Mouse (Mus musculus): ENCODE measurements around the gene Nxph4. TPM values are rescaled to one million over a fixed set of nuclear protein-coding genes. Genes with fewer than 3 reads are reported as not detected.
A peak's percentile ranks its signal among the peaks of the same experiment; 100 is the strongest.

Gene Nxph4
- polyA plus RNA-seq, 1 experiment from 2014 or later = 0.81 TPM

- H3K4me1 ChIP-seq (ENCODE audit: control insufficient read depth in 2 of 2, insufficient read depth in 2 of 2, low read length in 2 of 2) = peaks cover 39 to 48% of the 10 kb centered on the region in 2 experiments
These were observed 18.9 kb downstream of the Nxph4 start for GRCm38 (mm10) chr10:127515271-127515982.

GRCm38 (mm10) chr10:127514764-127515163 is 19.6 kb downstream of the Nxph4 start, which contains the start of gene Ndufa4l2:
Ndufa4l2 (plus strand) TSS chr10:127514967.
- Histone ChIP-seq H3K27me3 (ENCODE audit: control insufficient read depth, insufficient read depth, low read length) (peaks cover 60% of the 10 kb centered on the region), H3K27ac (replicated peaks in 1 of 2; ENCODE audit: control insufficient read depth in 1 of 2, insufficient read depth in 1 of 2, low read depth in 2 of 2, low read length in 2 of 2) (no peak within 1 kb of the TSS), H3K4me2 (ENCODE audit: low read length) (peak within 1 kb of the TSS; percentile 96), H3K36me3 (ENCODE audit: control insufficient read depth, insufficient read depth, low read length) (peaks cover 25% of the 10 kb centered on the region), H3K9me3 (ENCODE audit: control insufficient read depth, low read length) (no peaks in the 10 kb centered on the region), H3K4me1 (ENCODE audit: control insufficient read depth in 2 of 2, insufficient read depth in 2 of 2, low read length in 2 of 2) (peaks cover 39 to 48% of the 10 kb centered on the region in 2 experiments), H3K4me3 (ENCODE audit: control insufficient read depth in 1 of 2, insufficient read depth in 1 of 2, low read depth in 1 of 2, low read length in 2 of 2) (peak within 1 kb of the TSS in 1 of 2 experiments; percentile 17; a peak in 2 of 4 replicates), H3K9ac (ENCODE audit: low read length) (0 out of 2 replicates have a peak within 1 kb of the TSS, but pooled peaks have one; percentile 14)
- WGBS = 20% methylated on average over 6 of the region's 6 CpGs
- ATAC-seq (ENCODE audit: insufficient number of reproducible peaks, insufficient read depth, low FRiP score, low read depth) = no peak

More at GRCm38 (mm10) chr10:127515271-127515982, 18.9 kb downstream of the Nxph4 start:
- H3K9me3 ChIP-seq (ENCODE audit: control insufficient read depth, low read length) = no peaks in the 10 kb centered on the region
- H3K27ac ChIP-seq (replicated peaks in 1 of 2; ENCODE audit: control insufficient read depth in 1 of 2, insufficient read depth in 1 of 2, low read depth in 2 of 2, low read length in 2 of 2) = no peak overlapping the region
- peaks cover 31% of the 10 kb centered on the region for H3K36me3 ChIP-seq (ENCODE audit: control insufficient read depth, insufficient read depth, low read length)
- H3K27me3 ChIP-seq (ENCODE audit: control insufficient read depth, insufficient read depth, low read length) = peaks cover 53% of the 10 kb centered on the region
- H3K4me2 ChIP-seq (ENCODE audit: low read length) = peak overlapping the region; percentile 59
- 32% methylated on average over 9 of the region's 9 CpGs for WGBS
- ATAC-seq (ENCODE audit: insufficient number of reproducible peaks, insufficient read depth, low FRiP score, low read depth) = no peak
- peak overlapping the region in 1 of 2 experiments; percentile 13; a peak in 2 of 4 replicates for H3K4me3 ChIP-seq (ENCODE audit: control insufficient read depth in 1 of 2, insufficient read depth in 1 of 2, low read depth in 1 of 2, low read length in 2 of 2)
- 0 out of 2 replicates have a peak overlapping the region, but pooled peaks have one; percentile 69 for H3K9ac ChIP-seq (ENCODE audit: low read length)

- ATAC-seq (ENCODE audit: insufficient number of reproducible peaks, insufficient read depth, low FRiP score, low read depth) = no peak
- Histone ChIP-seq H3K4me2 (ENCODE audit: low read length) (peak overlapping the region; percentile 96), H3K9me3 (ENCODE audit: control insufficient read depth, low read length) (no peaks in the 10 kb centered on the region), H3K9ac (ENCODE audit: low read length) (no peak overlapping the region), H3K27me3 (ENCODE audit: control insufficient read depth, insufficient read depth, low read length) (peaks cover 65% of the 10 kb centered on the region), H3K4me3 (ENCODE audit: control insufficient read depth in 1 of 2, insufficient read depth in 1 of 2, low read depth in 1 of 2, low read length in 2 of 2) (0 out of 4 replicates have a peak overlapping the region, but pooled peaks of 1 of the 2 experiments have one; percentile 17), H3K27ac (replicated peaks in 1 of 2; ENCODE audit: control insufficient read depth in 1 of 2, insufficient read depth in 1 of 2, low read depth in 2 of 2, low read length in 2 of 2) (no peak overlapping the region), H3K4me1 (ENCODE audit: control insufficient read depth in 2 of 2, insufficient read depth in 2 of 2, low read length in 2 of 2) (peaks cover 39 to 52% of the 10 kb centered on the region in 2 experiments), H3K36me3 (ENCODE audit: control insufficient read depth, insufficient read depth, low read length) (peaks cover 20% of the 10 kb centered on the region)
- 20% methylated on average over 13 of the region's 13 CpGs for WGBS
These were observed 20.2 kb downstream of the Nxph4 start for GRCm38 (mm10) chr10:127514111-127514698.

GRCm38 (mm10) chr10:127513501-127514091 is 20.8 kb downstream of the Nxph4 start:
- H3K4me3 ChIP-seq (ENCODE audit: control insufficient read depth in 1 of 2, insufficient read depth in 1 of 2, low read depth in 1 of 2, low read length in 2 of 2) = peak overlapping the region; percentile 17 to 22; a peak in 3 of 4 replicates
- peaks cover 15% of the 10 kb centered on the region for H3K36me3 ChIP-seq (ENCODE audit: control insufficient read depth, insufficient read depth, low read length)
- H3K9ac ChIP-seq (ENCODE audit: low read length) = peak overlapping the region; percentile 14; the same call in 1 of the 2 replicates
- H3K4me2 ChIP-seq (ENCODE audit: low read length) = peak overlapping the region; percentile 96
- no peak overlapping the region for H3K27ac ChIP-seq (replicated peaks in 1 of 2; ENCODE audit: control insufficient read depth in 1 of 2, insufficient read depth in 1 of 2, low read depth in 2 of 2, low read length in 2 of 2)
- H3K4me1 ChIP-seq (ENCODE audit: control insufficient read depth in 2 of 2, insufficient read depth in 2 of 2, low read length in 2 of 2) = peaks cover 44 to 57% of the 10 kb centered on the region in 2 experiments
- H3K9me3 ChIP-seq (ENCODE audit: control insufficient read depth, low read length) = no peaks in the 10 kb centered on the region
- under 1% methylated on average over 16 of the region's 16 CpGs for WGBS
- H3K27me3 ChIP-seq (ENCODE audit: control insufficient read depth, insufficient read depth, low read length) = peaks cover 71% of the 10 kb centered on the region
- no peak for ATAC-seq (ENCODE audit: insufficient number of reproducible peaks, insufficient read depth, low FRiP score, low read depth)

- WGBS = under 1% methylated on average over 27 of the region's 27 CpGs
- H3K27me3 ChIP-seq (ENCODE audit: control insufficient read depth, insufficient read depth, low read length) = peaks cover 79% of the 10 kb centered on the region
- H3K9me3 ChIP-seq (ENCODE audit: control insufficient read depth, low read length) = no peaks in the 10 kb centered on the region
- peaks cover 46 to 59% of the 10 kb centered on the region in 2 experiments for H3K4me1 ChIP-seq (ENCODE audit: control insufficient read depth in 2 of 2, insufficient read depth in 2 of 2, low read length in 2 of 2)
- H3K36me3 ChIP-seq (ENCODE audit: control insufficient read depth, insufficient read depth, low read length) = peaks cover 7% of the 10 kb centered on the region
- H3K4me3 ChIP-seq (ENCODE audit: control insufficient read depth in 1 of 2, insufficient read depth in 1 of 2, low read depth in 1 of 2, low read length in 2 of 2) = peak overlapping the region; percentile 17 to 22
- H3K27ac ChIP-seq (replicated peaks in 1 of 2; ENCODE audit: control insufficient read depth in 1 of 2, insufficient read depth in 1 of 2, low read depth in 2 of 2, low read length in 2 of 2) = no peak overlapping the region
- peak; percentile 28; the same call in 1 of the 2 replicates for ATAC-seq (ENCODE audit: insufficient number of reproducible peaks, insufficient read depth, low FRiP score, low read depth)
- H3K4me2 ChIP-seq (ENCODE audit: low read length) = peak overlapping the region; percentile 96
- peak overlapping the region; percentile 14; the same call in 1 of the 2 replicates for H3K9ac ChIP-seq (ENCODE audit: low read length)
These were observed 21.5 kb downstream of the Nxph4 start for GRCm38 (mm10) chr10:127512813-127513212.

GRCm38 (mm10) chr10:127512307-127512666 is 22.1 kb downstream of the Nxph4 start:
- H3K9ac ChIP-seq (ENCODE audit: low read length) = peak overlapping the region; percentile 67

GRCm38 (mm10) chr10:127511634-127512306 is 22.6 kb downstream of the Nxph4 start:
- H3K36me3 ChIP-seq (ENCODE audit: control insufficient read depth, insufficient read depth, low read length) = no peaks in the 10 kb centered on the region
- peak overlapping the region; percentile 49 to 52 for H3K4me3 ChIP-seq (ENCODE audit: control insufficient read depth in 1 of 2, insufficient read depth in 1 of 2, low read depth in 1 of 2, low read length in 2 of 2)
- no peak for ATAC-seq (ENCODE audit: insufficient number of reproducible peaks, insufficient read depth, low FRiP score, low read depth)
- H3K27me3 ChIP-seq (ENCODE audit: control insufficient read depth, insufficient read depth, low read length) = peaks cover 88% of the 10 kb centered on the region
- H3K4me2 ChIP-seq (ENCODE audit: low read length) = peak overlapping the region; percentile 96
- no peak overlapping the region for H3K27ac ChIP-seq (replicated peaks in 1 of 2; ENCODE audit: control insufficient read depth in 1 of 2, insufficient read depth in 1 of 2, low read depth in 2 of 2, low read length in 2 of 2)
- under 1% methylated on average over 46 of the region's 46 CpGs for WGBS
- H3K4me1 ChIP-seq (ENCODE audit: control insufficient read depth in 2 of 2, insufficient read depth in 2 of 2, low read length in 2 of 2) = peaks cover 41 to 55% of the 10 kb centered on the region in 2 experiments
- H3K9me3 ChIP-seq (ENCODE audit: control insufficient read depth, low read length) = no peaks in the 10 kb centered on the region
- H3K9ac ChIP-seq (ENCODE audit: low read length) = peak overlapping the region; percentile 67

More at GRCm38 (mm10) chr10:127512307-127512666, 22.1 kb downstream of the Nxph4 start:
- Histone ChIP-seq H3K9me3 (ENCODE audit: control insufficient read depth, low read length) (no peaks in the 10 kb centered on the region), H3K4me1 (ENCODE audit: control insufficient read depth in 2 of 2, insufficient read depth in 2 of 2, low read length in 2 of 2) (peaks cover 46 to 59% of the 10 kb centered on the region in 2 experiments), H3K27ac (replicated peaks in 1 of 2; ENCODE audit: control insufficient read depth in 1 of 2, insufficient read depth in 1 of 2, low read depth in 2 of 2, low read length in 2 of 2) (no peak overlapping the region), H3K36me3 (ENCODE audit: control insufficient read depth, insufficient read depth, low read length) (peaks cover 2% of the 10 kb centered on the region), H3K27me3 (ENCODE audit: control insufficient read depth, insufficient read depth, low read length) (peaks cover 82% of the 10 kb centered on the region), H3K4me3 (ENCODE audit: control insufficient read depth in 1 of 2, insufficient read depth in 1 of 2, low read depth in 1 of 2, low read length in 2 of 2) (peak overlapping the region; percentile 49 to 52), H3K4me2 (ENCODE audit: low read length) (peak overlapping the region; percentile 96)
- 6% methylated on average over 7 of the region's 7 CpGs for WGBS
- ATAC-seq (ENCODE audit: insufficient number of reproducible peaks, insufficient read depth, low FRiP score, low read depth) = no peak

Measured in heart, embryonic 14.5 days (tissue).